Mouse (Mus musculus): ENCODE measurements around the gene Tmed1.
"Not testable (repeated sequence)": the region's sequence is repeated elsewhere in the genome, so short reads cannot be mapped to it uniquely, and the experiment has no call there.

The Tmed1 gene

GRCm38 (mm10) chr9:21509772-21510688 lies at the start of gene Tmed1:
TSS of gene Tmed1 (minus strand) at chr9:21510252.
- peak; percentile 78 for DNase-seq (ENCODE audit: low read depth, low spot score)

DNA sequence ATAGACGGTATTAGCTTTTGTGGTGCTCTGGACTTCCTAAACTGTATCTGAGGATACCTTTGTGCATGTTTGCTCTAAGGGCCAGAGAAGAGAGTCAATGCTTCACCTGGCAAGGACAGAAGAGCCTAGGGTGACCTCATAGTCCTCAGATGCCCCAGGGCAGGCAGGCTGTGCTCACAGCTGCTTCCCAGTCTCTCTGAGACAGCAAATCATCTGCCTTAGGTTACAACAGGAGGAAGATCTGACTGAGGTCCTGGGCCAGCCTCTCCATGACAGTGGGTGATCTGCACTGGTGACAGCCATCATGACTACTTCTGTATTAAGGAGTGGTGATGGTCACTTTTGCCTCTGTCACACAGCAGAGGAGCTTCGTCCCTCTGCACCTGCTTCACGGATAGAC lies 49.1 kb upstream of the Tmed1 start:
- DNase-seq (ENCODE audit: low read depth, low spot score) = peak; percentile 34

DNA sequence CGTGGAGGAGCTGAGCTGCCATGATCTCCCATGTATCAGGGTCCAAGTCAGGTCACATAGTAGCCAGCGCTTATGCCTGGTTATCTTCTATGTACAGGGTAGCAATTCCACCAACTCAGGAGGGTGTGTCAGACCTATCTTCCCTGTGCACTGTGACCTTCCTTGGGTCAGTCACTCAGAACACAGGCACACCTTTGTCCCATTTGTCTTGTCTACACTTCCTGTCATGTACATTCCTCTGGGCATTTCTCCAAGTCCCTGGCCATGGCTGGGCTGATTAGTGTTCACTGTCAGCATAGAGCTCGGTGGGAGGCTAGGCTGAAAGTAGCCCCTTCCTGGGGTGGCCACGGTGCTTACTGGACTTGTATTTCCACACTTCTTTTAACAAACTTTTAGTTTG lies 48.3 kb upstream of the Tmed1 start:
- peak; percentile 86 for DNase-seq (ENCODE audit: low read depth, low spot score)

- no peak for DNase-seq (ENCODE audit: low read depth, low spot score)
Measured at GRCm38 (mm10) chr9:21557556-21557955, 47.5 kb upstream of the Tmed1 start.

DNA sequence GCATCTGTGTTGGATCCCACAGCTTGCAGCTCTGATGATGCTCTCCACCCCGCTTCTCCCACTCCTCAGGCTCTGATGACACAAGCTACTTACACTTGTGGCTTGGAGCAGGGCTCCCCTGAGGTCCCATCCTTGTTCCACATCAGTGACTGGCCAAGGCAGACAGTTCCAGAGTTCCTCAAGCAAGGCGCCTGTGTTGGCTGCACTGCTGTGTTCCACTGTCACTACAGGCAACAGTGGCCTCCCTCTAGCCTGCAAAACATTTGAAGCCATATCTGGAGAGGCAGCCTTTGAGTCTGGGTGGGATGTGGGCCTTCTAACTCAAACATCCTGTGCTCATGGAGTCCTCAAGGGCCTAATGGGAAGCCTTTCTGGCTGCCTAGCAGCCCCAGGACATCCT lies 46.9 kb upstream of the Tmed1 start:
- no peak for DNase-seq (ENCODE audit: low read depth, low spot score)

DNA sequence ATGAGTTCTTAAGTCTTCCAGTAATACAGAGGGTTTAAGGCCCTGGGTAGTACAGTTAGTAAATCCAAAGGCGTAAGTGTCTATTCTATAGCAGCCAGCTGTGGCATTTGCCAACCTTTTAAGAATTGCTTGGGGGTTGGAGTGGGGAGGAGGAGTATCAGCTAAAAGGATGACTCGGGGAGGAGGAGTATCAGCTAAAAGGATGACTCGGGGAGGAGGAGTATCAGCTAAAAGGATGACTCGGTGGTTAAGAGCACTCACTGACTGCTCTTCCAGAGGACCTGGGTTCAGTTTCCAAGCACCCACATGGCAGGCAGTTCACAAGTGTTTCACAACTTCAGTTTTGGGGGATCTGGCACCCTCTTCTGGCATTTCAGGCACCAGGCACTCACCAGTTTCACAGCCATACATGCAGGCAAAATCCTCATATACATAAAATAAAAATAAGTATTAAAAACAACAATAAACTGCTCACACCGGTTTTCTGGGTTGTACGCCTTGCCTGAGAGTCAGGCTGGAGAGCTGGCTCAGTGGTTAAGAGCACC lies 45.2 kb upstream of the Tmed1 start:
- DNase-seq (ENCODE audit: low read depth, low spot score) = peak; percentile 41

DNA sequence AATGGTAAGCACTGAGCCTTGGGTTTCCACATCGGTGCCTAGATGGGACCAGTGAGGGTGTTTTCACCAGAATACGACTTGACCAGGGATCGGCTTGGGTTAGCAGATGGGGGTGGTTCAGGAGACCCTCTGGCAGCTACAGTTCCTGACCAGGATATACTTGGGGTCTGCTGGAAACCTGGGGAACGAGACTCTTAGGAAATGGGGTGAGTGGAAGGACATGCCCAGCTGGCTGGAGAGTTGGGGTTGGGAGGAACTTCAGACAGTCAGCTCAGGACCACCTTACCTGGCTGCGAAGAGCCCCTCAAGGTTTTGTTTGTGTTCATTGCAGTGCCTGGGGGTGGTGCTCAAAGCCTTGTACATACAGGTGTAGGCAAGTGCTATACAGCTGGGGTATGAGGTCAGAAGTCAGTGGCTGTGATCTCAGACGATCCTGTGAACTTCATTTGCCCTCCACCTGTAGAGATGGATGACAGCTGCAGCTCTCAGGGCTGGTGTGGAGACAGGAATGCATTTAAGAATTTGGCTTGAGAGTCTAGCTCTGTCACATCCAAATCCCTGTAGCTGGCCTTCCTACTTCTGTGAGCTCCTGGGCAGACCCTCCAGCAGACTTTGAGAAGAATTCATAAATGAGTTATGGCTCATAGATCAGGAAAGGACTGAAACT lies 43.7 kb upstream of the Tmed1 start:
- DNase-seq (ENCODE audit: low read depth, low spot score) = no peak

- no peak for DNase-seq (ENCODE audit: low read depth, low spot score)
Measured at GRCm38 (mm10) chr9:21551049-21551448, 41.0 kb upstream of the Tmed1 start.

- peak; percentile 49 for DNase-seq (ENCODE audit: low read depth, low spot score)
Measured at GRCm38 (mm10) chr9:21547075-21547941, 37.3 kb upstream of the Tmed1 start.

- no peak for DNase-seq (ENCODE audit: low read depth, low spot score)
Measured at GRCm38 (mm10) chr9:21546789-21547074, 36.7 kb upstream of the Tmed1 start, which contains the start of gene Carm1. TSS of gene Carm1 (plus strand) at chr9:21546894.

- peak; percentile 95 for DNase-seq (ENCODE audit: low read depth, low spot score)
Measured at GRCm38 (mm10) chr9:21545916-21546788, 36.1 kb upstream of the Tmed1 start.

- no peak for DNase-seq (ENCODE audit: low read depth, low spot score)
Measured at GRCm38 (mm10) chr9:21545351-21545915, 35.4 kb upstream of the Tmed1 start.

DNA sequence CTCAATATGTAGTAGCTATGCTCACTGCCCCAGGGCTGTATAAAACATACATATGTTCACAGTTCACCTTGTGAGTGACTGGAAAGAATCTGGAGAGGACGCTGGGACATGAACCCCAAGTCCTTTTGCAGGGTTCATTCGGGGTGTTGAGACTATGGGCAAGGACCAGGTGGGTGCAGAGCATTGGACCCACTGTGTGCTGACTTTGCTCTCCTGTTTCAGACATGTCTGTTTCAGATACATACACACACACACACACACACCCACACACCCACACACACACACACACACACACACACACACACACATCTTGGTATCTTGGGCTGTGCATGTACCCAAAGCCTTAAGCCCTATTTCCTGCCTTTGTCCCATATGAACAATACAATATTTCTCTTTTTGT lies 31.9 kb upstream of the Tmed1 start:
- not testable (repeated sequence) for DNase-seq (ENCODE audit: low read depth, low spot score)

GRCm38 (mm10) chr9:21539981-21540753 lies 30.1 kb upstream of the Tmed1 start:
- DNase-seq (ENCODE audit: low read depth, low spot score) = no peak

DNA sequence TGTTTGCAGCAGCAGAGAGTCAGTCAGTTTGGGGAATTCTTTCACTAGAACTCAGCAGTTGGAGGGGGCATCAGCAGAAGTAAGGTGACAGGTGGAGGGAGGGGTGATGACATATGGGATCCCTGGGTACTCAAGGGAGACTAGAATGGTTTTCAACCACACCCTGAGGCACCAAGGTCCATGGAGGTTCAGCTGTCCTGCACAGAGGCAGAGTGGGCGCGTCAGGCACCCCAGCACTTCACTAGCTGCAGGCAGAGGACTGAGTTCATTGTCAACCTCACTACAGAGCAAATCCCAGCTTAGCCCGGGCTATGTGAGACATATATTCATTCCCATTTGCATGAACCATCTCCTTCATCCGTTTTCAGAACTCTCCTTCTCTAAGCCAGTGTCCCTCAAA lies 27.0 kb upstream of the Tmed1 start:
- DNase-seq (ENCODE audit: low read depth, low spot score) = no peak

DNA sequence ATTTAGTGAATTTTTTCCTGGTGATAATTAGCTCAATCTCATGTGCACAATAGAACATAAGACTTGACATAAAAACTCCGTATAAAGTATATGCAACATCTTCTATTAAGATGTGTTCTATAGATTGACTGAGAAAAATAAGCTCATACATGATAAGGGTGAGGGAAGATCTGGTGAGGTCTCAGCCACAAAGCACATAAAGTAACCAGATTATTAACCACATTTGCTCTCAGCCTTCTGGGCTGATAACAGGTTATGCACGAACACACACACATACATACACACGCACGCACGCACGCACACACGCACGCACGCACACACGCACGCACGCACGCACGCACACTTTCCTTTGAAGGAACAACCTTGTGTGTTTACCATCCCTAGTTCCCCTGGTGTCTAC lies 26.4 kb upstream of the Tmed1 start:
- DNase-seq (ENCODE audit: low read depth, low spot score) = no peak

DNA sequence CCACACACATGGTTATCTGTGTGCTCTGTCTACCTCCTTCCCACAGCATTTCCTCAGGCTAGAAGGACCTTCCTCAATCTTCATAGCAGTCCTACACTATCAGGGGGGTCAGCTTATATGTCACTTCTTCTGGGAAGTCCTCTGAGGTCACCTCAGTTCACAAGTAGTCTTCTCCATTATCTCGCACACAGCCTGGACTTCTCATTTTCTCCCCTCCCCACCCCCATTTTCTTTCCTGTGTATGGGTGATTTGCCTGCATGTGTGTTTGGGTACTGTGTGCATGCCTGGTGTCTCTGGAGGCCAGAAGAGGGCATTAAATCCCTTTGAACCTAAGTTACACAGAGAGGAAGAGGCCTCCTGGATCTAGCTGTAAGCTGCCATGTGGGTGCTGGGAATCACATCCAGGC lies 17.9 kb upstream of the Tmed1 start:
- DNase-seq (ENCODE audit: low read depth, low spot score) = no peak

DNA sequence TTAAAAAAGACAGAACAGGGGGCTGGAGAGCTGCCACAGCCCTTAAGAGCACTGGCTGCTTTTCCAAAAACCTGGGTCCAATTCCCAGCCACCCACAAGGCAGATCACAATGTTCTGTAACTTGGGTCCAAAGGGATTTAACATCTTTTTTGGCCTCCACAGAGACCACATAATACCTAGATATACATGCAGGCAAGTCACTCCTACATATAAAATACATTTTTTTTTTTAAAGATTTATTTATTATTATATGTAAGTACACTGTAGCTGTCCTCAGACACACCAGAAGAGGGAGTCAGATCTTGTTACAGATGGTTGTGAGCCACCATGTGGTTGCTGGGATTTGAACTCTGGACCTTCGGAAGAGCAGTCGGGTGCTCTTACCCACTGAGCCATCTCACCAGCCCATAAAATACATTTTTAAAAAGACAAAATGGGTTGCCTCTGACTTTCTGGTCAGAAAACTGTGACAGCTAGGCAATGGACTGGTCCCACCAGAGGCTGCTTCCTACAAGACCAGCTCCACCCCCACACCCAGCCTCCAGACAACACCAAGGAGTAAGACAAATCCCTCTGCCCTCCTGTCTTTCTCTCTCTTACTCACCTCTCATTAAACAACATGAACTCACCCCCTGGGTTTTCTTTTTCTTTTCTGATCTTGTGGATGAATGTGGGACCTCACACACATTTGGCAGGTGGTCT lies 17.2 kb upstream of the Tmed1 start:
- no peak for DNase-seq (ENCODE audit: low read depth, low spot score)

- no peak for DNase-seq (ENCODE audit: low read depth, low spot score)
Measured at GRCm38 (mm10) chr9:21526634-21526944, 16.5 kb upstream of the Tmed1 start.

Measured in c-Kit-negative CD71-positive TER-119-positive erythroid progenitor cells, embryonic 14.5 days (primary cell).